Mouse (Mus musculus) G1E (cell line): ENCODE results near the gene Hoxa1.

Experiments used
- CTCF ChIP-seq: IDR thresholded peaks from 2 replicates; pipeline ENCODE4 v1.5.1; 2012; ENCODE audit warnings: low read depth, low read length, inconsistent platforms, mixed read lengths
- GATA1 ChIP-seq: IDR thresholded peaks from 2 replicates; pipeline ENCODE4 v1.6.1; 2012; ENCODE audit warnings: borderline replicate concordance, low read length, inconsistent platforms, mixed read lengths
- GATA2 ChIP-seq: IDR thresholded peaks from 2 replicates; pipeline ENCODE4 v1.6.1; 2012; ENCODE audit warnings: low read depth, low read length, inconsistent platforms, borderline replicate concordance
- POLR2AphosphoS5 ChIP-seq: IDR thresholded peaks from 2 replicates; pipeline ENCODE4 v1.6.1; 2012; ENCODE audit warnings: low read depth, low read length, inconsistent platforms; ENCODE audit not compliant: insufficient replicate concordance
- TAL1 ChIP-seq: conservative IDR thresholded peaks from 2 replicates; pipeline ENCODE4 v1.6.1; 2012; ENCODE audit warnings: low read depth, low read length, inconsistent platforms, mixed read lengths

DNA sequence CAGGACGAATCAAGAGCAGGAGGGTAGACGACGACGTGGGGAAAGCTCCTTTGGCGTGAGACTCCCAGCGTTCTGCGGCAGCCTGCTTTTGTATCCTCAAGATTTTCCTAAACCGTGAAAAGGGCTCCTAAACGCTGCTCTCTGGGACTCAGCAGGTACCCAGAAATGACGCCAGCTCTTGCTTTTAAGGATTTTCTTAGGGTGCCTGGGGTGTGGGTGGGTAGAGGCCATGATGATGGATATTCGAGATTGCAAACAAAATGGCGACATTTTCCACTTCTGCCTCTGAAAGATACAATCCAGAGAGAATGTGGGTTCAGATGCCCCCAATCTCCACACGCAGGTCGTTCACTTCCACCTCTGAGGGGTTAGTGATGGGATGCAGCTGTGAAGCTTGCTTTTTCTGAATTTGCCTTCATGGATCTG, 9.6 kb upstream of the Hoxa1 start:
- no peak for TF ChIP-seq CTCF
- TF ChIP-seq GATA1 = no peak
- no peak for TF ChIP-seq POLR2AphosphoS5
- TF ChIP-seq GATA2 = no peak
- TF ChIP-seq TAL1 = no peak
